Mouse (Mus musculus): ENCODE measurements around the gene Krt6a. TPM values are rescaled to one million over a fixed set of nuclear protein-coding genes. Genes with fewer than 3 reads are reported as not detected.
A peak's percentile ranks its signal among the peaks of the same experiment; 100 is the strongest.
"Not testable (repeated sequence)": the region's sequence is repeated elsewhere in the genome, so short reads cannot be mapped to it uniquely, and the experiment has no call there.

Krt6a gene
- polyA plus RNA-seq (2012; rRNA removed) = 0.03 TPM in 1 of 2 replicates, not detected in the other

DNA sequence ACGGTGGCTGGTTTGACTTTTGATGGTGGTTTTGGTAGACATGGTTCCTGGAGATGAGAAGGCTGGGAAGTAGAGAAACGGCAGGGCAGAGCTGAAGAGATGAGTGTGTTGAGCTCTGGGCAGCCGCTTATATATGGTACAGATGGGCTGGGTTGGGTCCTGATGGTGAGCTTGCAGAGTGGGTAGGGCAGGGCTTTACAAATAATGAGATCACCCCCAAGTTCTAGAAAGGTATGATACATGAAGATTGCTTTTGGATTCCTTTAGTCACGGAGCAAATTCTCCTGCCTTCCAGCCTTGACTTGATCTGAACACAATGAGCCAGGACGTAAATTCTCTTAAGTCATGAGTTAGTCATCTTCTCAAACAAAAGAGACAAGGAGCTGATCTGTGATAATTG is at the start of gene Krt6a:
Gene Krt6a, minus strand, starts transcription at position 101 of the 400 bp plus-strand sequence.
- no peak for DNase-seq (ENCODE audit: low spot score)

- DNase-seq (ENCODE audit: low spot score) = no peak
These were observed 48.6 kb upstream of the Krt6a start, which contains the start of gene Krt71 for GRCm38 (mm10) chr15:101742711-101743110. Krt71 (minus strand) TSS chr15:101743109.

GRCm38 (mm10) chr15:101737786-101738185 is 43.7 kb upstream of the Krt6a start:
- DNase-seq (ENCODE audit: low spot score) = no peak

DNA sequence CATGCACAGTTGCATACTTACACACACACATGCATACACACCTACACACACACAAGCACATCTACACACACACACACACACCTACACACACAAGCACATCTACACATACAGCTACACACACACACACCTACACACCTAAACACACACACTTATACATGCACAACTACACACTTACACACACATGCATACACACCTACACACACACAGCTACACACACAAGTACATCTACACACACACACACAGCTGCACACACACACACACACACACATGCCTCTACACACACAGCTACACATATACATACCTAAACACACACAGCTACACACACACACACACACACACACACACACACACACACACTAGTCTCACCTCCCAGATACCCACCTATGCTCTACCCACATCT is 36.5 kb upstream of the Krt6a start:
- DNase-seq (ENCODE audit: low spot score) = no peak

DNA sequence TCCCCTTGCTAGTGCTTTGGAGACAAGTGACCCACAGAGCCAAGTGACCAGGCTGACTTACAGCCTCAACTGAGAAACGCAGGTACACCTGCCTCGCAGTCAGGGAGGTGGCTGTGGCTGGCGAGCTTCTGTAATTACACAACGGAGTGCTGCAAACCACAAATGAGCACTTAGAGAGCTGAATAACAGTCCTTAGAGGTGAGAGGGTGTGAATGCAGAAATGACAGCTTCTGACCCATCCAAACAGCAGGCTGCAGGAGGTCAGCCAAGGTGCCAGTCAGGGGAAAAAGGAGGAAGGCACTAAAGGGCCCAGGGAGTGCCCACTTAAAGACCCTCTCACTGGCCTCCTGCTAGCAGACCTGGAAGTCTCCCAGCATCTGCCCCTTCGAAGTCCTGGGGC is 30.6 kb upstream of the Krt6a start:
- DNase-seq (ENCODE audit: low spot score) = no peak

DNA sequence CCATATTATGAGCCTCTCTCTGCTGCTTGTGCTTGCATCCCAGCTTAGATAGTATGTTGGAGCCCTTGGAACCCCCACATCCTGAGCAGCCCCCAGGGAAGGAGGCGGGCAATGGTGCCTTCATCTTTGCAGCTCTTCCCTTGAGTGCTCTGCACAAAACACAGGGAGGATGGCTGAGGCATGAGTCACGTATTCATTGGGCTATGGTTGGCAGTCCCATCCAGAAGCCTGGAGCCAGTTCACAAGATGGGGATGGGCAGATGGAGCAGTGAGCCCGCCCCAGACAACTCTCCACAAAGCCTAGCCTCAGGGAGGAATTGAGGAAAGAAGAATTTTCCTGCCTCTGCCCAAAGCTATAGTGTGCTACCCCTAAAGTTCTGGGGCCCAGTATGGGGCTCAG is 21.7 kb upstream of the Krt6a start:
- no peak for DNase-seq (ENCODE audit: low spot score)

- no peak for DNase-seq (ENCODE audit: low spot score)
These were observed 20.2 kb upstream of the Krt6a start for GRCm38 (mm10) chr15:101714356-101714755.

DNA sequence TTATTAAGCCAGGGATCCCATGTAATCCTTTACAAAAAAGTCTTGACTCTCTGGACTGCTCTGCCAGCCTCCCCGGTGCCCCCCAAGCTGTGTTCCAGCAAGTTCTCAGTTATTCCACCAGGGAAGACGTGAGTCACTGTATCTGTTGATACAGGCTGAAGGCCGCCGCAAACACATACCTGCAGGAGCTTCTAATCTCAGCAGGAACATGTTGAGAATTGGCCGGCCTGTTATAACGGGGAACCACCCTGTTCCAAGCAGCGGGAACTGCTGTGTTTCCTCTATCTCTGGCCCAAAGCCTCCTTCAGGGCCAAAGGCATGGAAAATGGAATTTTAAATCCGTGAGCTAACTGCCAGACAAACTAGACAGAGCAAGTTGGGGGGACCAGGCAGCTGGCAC is 19.6 kb upstream of the Krt6a start:
- DNase-seq (ENCODE audit: low spot score) = no peak

GRCm38 (mm10) chr15:101712720-101713119 is 18.6 kb upstream of the Krt6a start, which contains the start of gene Krt5:
Krt5 (minus strand) TSS chr15:101712898.
- peak; percentile 51 for DNase-seq (ENCODE audit: low spot score)

DNA sequence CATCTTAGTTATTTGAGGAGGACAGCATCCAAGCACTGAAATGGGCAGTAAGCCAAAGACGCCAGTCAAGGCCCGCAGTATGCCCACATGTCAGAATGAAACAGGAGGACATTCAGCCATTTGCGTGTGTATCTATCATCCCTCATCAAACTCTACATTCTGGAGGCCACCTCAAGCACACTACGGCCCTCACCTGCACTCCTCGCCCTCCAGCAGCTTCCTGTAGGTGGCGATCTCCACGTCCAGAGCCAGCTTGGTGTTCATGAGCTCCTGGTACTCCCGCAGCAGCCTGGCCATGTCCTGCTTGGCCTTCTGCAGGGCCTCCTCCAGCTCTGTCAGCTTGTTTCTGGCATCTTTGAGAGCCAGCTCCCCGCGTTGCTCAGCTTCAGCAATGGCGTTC is 14.6 kb upstream of the Krt6a start:
- peak; percentile 21 for DNase-seq (ENCODE audit: low spot score)

DNA sequence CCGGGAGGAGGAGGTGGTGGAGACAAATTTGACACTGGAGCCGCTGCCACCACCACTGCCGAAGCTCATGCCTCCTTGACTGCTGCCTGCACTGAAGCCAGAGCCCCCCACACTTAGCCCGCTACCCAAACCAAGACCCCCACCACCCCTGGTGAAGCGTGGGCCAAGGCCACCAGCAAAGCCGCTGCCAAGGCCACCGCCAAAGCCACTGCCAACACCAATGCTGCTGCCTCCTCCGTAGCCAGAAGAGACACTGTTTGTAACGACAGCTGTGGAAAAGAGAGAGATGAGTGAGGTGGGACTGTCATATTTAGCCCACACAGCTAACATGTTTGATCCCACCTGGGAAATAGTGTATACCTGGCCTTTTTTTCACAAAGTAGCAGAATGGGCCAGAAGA is 13.3 kb upstream of the Krt6a start:
- peak; percentile 12 for DNase-seq (ENCODE audit: low spot score)

GRCm38 (mm10) chr15:101704066-101704465 is 10.0 kb upstream of the Krt6a start:
- no peak for DNase-seq (ENCODE audit: low spot score)

DNA sequence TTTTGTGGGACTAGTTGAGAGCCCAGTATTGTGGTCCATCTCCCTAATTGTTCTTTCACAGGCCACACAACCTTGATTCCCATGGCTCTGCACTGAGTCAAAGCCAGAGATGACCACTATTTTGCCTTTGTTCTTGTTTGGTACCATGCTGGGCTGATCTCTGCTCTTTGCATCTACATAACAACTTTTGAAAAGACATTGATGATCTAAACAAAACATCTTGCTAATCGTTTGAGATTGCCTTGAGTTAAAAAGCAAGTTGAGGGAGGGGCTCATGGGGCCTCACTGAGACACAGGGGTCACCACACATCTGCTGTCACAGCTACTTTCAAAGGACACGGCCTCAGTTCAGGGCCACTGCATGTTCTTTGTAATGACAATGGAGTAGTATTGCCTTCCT is 8.3 kb upstream of the Krt6a start:
- DNase-seq (ENCODE audit: low spot score) = no peak

DNA sequence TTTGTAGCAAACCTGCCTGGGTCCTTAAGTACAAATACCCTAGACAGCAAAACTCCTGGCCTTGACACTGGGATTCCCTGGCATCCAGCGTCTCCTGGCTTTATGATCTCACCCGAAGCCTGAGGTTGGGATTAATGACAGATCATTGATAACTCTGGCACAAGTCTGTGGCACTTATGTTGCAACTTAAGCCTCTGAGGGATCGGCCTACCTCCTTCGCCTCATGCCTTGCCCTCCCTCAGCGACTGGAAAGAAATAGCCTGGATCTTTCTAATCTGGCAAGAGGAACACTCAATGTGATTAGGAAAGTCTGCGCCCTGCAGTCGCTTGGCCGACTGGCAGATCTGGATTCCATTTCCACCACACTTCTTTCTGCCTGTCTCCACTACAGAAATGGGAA is 5.8 kb upstream of the Krt6a start:
- DNase-seq (ENCODE audit: low spot score) = no peak

DNA sequence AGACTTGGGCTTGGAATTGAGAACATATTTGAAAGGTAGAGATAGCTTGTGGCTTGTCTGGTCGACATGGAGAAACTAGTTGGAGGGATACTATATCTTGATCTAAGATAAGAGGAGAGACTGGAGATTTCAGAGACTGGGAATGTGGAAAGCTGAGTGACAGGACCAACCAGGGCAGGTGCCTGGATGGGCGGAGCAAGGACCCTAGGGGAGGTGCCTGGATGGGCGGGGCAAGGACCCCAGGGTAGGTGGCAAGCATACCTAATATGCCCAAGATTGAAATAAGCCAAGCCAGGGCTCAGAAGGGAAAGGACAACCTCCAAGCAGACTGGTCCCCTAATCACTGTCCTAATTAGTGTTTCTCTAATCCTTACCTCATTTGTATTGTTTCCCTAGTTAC is 5.1 kb upstream of the Krt6a start:
- no peak for DNase-seq (ENCODE audit: low spot score)

DNA sequence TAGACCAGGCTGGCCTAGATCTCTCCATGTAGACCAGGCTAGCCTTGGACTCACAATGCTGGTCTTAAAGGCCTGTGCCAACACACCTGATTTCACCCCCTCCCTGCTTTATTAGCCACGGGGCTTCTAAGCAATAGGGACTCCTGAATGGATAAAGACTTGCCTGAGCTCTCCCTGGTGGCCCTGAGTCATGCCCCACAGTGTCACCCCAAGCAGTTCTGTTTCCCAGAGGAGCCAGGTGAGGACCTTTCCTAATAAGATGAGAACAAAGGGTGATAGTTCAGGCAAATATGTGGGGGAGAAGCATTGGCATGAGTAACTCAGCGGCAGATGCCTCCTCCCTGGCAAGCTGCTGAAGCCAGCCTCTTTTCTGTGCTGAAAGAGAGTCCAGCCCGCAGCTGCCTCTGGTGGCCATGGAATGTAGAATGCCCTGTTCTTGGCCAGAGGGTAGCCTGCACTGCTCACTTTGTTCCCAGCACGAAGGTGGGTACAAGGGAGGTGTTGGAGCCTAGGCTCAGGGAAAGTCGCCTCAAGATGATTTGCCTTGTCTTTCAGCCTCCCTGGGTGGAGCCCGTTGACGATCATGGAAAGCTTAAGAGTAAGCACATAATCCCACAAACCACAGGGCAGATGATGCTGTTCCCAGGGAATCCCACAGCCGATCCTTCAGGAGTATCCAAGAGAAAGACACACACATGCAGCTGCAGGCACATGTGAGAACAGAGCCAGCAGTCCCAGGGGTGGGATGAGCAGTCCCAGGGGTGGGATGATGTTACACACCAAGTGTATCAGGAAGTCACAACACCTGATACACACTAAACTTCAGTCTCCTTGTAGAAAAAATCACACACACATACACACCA is 3.5 kb upstream of the Krt6a start:
- no peak for DNase-seq (ENCODE audit: low spot score)

- not testable (repeated sequence) for DNase-seq (ENCODE audit: low spot score)
These were observed 3.6 kb downstream of the Krt6a start for GRCm38 (mm10) chr15:101690460-101690859.

GRCm38 (mm10) chr15:101688161-101688560 is 5.9 kb downstream of the Krt6a start:
- no peak for DNase-seq (ENCODE audit: low spot score)

- no peak for DNase-seq (ENCODE audit: low spot score)
These were observed 13.9 kb downstream of the Krt6a start, which contains the start of gene Krt6b for GRCm38 (mm10) chr15:101680187-101680586. Krt6b (minus strand) TSS chr15:101680287.

DNA sequence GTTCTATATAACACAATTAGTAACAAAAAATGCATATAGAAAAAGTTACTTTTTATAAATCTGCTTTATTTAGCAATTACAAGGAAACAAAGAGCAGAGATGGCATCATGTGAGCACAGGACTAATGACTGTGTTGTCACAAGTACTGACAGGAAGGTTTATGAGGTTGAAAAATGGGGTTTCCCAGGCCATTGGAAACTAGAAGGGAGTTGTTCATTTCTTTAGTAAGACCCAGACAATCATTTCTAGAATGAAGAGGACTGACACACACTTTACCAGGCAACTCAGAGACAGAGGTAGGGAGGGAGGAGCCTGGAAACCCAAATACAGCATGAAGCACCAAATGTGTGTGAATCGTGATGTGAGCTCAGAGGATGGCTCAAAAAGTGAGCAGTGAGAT is 18.1 kb downstream of the Krt6a start:
- no peak for DNase-seq (ENCODE audit: low spot score)

DNA sequence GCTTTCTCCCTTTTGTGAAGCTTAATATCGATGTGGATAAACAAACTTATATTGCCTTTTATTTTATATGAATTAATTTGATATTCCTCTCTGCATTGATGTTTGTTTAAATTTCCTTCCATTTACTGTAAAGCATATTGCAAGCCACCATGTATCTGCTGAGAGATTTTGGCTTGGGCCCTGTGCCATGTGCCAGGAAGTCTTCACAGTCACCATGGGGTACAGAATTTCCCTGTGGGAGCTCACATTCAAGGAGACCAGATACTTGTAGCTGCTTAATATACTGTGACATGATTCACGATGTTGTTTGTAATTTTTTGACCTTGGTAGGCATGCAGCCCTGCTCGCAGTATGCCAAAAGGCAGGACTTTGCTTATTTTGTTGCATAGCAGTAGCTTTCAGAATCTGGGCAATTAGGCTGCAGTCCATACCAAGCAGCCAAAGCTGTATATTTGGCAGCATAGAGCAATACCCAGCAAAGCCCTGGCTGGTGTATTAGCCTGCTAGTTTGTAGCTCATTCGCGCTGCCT is 41.3 kb downstream of the Krt6a start:
- no peak for DNase-seq (ENCODE audit: low spot score)

DNA sequence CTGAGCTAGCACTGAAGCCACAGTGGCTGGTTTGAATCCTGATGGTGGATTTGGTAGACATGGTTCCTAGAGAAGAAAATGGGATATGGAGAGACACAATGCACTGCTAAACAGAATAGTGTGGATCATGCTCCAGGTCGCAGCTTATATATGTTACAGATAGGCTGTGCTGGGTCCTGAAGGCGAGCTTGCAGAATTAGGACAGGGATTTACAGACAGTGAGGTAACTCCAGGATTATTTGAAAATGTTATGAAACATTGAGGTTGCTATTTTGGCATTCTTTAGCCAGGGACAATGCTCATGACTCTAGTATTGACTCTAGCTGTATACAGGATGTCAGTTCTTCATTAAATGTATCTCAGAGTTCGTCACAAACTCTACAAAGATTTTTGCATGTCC is 46.8 kb downstream of the Krt6a start, which contains the start of gene Gm5478:
Gene Gm5478, minus strand, starts transcription at position 101 of the 400 bp plus-strand sequence.
- DNase-seq (ENCODE audit: low spot score) = no peak

Measured in urinary bladder, adult 2 months (tissue).